Mouse (Mus musculus) midbrain, postnatal 0 days (tissue): ENCODE results near the gene Dock8. TPM values are rescaled to one million over a fixed set of nuclear protein-coding genes. Genes with fewer than 3 reads are reported as not detected.

Experiments
- ATAC-seq: fragments of 200-750 bp; cut with Nextera tagmentation; 2 replicates; pipeline ENCODE4 v1.8.0; 2017; ENCODE audit warnings: moderate number of reproducible peaks, mild to moderate bottlenecking, moderate TSS enrichment, moderate library complexity; ENCODE audit not compliant: low FRiP score
- DNase-seq: peaks from one replicate; pipeline ENCODE4 v3.0.0-alpha.2; 2015; ENCODE audit warnings: low spot score
- H3K27ac ChIP-seq: fragments of 300-500 bp; sonication (generic); 2 replicates; pipeline ENCODE4 v1.5.1; 2014; ENCODE audit warnings: low read depth, mild to moderate bottlenecking, low read length, mixed read lengths
- H3K27me3 ChIP-seq: fragments of 300-500 bp; sonication (generic); 2 replicates; pipeline ENCODE4 v1.6.1; 2014; ENCODE audit warnings: low read length, control low read depth, mixed read lengths; ENCODE audit not compliant: insufficient read depth
- H3K36me3 ChIP-seq: fragments of 300-500 bp; sonication (generic); 2 replicates; pipeline ENCODE4 v1.6.1; 2014; ENCODE audit warnings: low read length, control low read depth, mixed read lengths; ENCODE audit not compliant: insufficient read depth
- H3K4me1 ChIP-seq: fragments of 300-500 bp; sonication (generic); 2 replicates; pipeline ENCODE4 v1.6.1; 2014; ENCODE audit warnings: mild to moderate bottlenecking, control low read depth, antibody characterized with exemption, low read length, mixed read lengths; ENCODE audit not compliant: insufficient read depth
- H3K4me2 ChIP-seq: fragments of 300-500 bp; sonication (generic); 2 replicates; pipeline ENCODE4 v1.6.1; 2014; ENCODE audit warnings: low read depth, mild to moderate bottlenecking, low read length, mixed read lengths; ENCODE audit not compliant: poor library complexity, severe bottlenecking
- H3K4me3 ChIP-seq: fragments of 300-500 bp; sonication (generic); 2 replicates; pipeline ENCODE4 v1.5.1; 2014; ENCODE audit warnings: low read depth, mild to moderate bottlenecking, low read length, moderate library complexity
- H3K9ac ChIP-seq: fragments of 300-500 bp; sonication (generic); replicated peaks from 2 replicates; pipeline ENCODE4 v1.6.1; 2014; ENCODE audit warnings: mild to moderate bottlenecking, low read length, moderate library complexity, mixed read lengths; ENCODE audit not compliant: poor library complexity, severe bottlenecking
- H3K9me3 ChIP-seq: fragments of 300-500 bp; sonication (generic); 2 replicates; pipeline ENCODE4 v1.6.1; 2016; ENCODE audit warnings: low read length, control low read depth
- CTCF ChIP-seq: IDR thresholded peaks from 2 replicates; pipeline ENCODE4 v1.5.1; 2016; ENCODE audit warnings: antibody characterized with exemption, mild to moderate bottlenecking
- WGBS: fragments of 180-500 bp; shearing (Covaris S2); extraction: QIAGEN DNeasy Blood & Tissue Kit; methylation state at CpG from one replicate; pipeline ENCODE4 v1.1.7; 2014; 5-methylcytosine and 5-hydroxymethylcytosine counted together
- polyA plus RNA-seq: library from polyadenylated mRNA; unstranded; fragments of >200 nt; fragmentation: Nextera tagmentation; extraction: Ambion mirVana; gene quantifications from 2 replicates; pipeline ENCODE4 v1.2.1, GENCODE M21; 2015
- total RNA-seq: library from RNA; depleted of rRNA; stranded (reverse); fragments of >200 nt; gene quantifications from 2 replicates; pipeline ENCODE4 v1.2.3, GENCODE M21; 2014; rRNA removed

Gene Dock8
- total RNA-seq: 0.44 and 0.71 TPM in 2 replicates
- polyA plus RNA-seq: 0.47 and 0.77 TPM in 2 replicates

- under 1% methylated on average over 107 of the region's 109 CpGs for WGBS
- DNase-seq (peak; percentile 19), ATAC-seq (peak; percentile 52)
- H3K27me3 ChIP-seq: peaks cover 40% of the 10 kb centered on the region
- H3K36me3 ChIP-seq: no peaks in the 10 kb centered on the region
- no peak within 1 kb of the TSS for H3K27ac ChIP-seq
- no peaks in the 10 kb centered on the region for H3K4me1 ChIP-seq
- H3K4me2 ChIP-seq: peak within 1 kb of the TSS; percentile 98
- H3K9ac ChIP-seq: 0 out of 2 replicates have a peak within 1 kb of the TSS, but pooled peaks have one; percentile 26
- H3K9me3 ChIP-seq: no peaks in the 10 kb centered on the region
- TF ChIP-seq CTCF: no peak; the same call in 1 of the 2 replicates
- H3K4me3 ChIP-seq: peak within 1 kb of the TSS; percentile 73
Observed at GRCm38 (mm10) chr19:24999201-24999886, at the start of gene Dock8. Dock8 (plus strand) TSS chr19:24999534.

GRCm38 (mm10) chr19:24958531-24958930 is 40.8 kb upstream of the Dock8 start:
- no peak for ATAC-seq
- H3K27me3 ChIP-seq: no peaks in the 10 kb centered on the region
- no peak overlapping the region for H3K4me3 ChIP-seq
- no peak overlapping the region for H3K4me2 ChIP-seq
- 0 out of 2 replicates have a peak, but pooled peaks cover 6% of the 10 kb centered on the region for H3K36me3 ChIP-seq
- peak; percentile 85 for DNase-seq
- no peaks in the 10 kb centered on the region for H3K9me3 ChIP-seq
- no peaks in the 10 kb centered on the region; the same call in 1 of the 2 replicates for H3K4me1 ChIP-seq
- no peak overlapping the region for H3K9ac ChIP-seq
- TF ChIP-seq CTCF: peak; percentile 80
- H3K27ac ChIP-seq: no peak overlapping the region
- 37% methylated on average over 3 of the region's 3 CpGs for WGBS

DNA sequence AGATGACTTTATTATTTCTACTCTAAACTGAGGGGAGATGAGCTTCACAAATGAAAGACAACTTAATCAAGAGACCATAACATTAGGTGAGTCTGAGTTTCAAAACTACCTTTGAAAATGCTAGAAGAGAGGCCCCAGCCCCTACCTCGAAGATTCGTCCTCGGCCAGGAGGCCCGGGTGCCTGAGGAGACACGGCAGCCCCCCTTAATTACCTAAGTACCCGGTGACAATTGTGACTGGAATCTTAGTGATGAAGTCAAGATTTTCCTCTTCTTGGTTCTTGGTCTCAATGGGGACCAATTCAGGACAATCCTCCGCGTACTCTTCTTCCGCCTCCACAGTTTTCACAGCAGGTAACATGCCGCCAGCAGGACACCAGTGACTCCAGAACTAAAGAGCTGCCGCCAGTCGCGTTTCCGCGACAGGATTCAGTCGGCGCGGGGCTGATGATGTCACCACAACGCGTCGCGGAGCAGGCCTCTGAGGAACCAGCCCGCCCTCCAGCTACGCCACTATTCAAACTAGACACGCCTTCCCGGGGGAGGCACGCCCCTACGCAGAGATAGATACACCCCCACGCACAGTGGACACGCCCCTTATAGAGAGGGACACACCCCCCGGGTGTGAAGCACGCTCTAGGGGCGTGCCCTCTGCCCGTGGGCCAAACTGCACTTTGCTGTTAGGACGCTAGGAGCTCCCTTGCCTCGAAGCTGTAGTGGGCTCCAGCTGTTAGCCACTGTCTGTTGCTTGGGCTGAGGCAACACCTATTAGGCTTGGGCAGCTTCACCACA is 38.0 kb upstream of the Dock8 start, which contains the start of gene Cbwd1:
TSS of gene Cbwd1 (minus strand) at position 439 of the 791 bp plus-strand sequence.
- ATAC-seq (peak; percentile 100), DNase-seq (peak; percentile 99)
- Histone ChIP-seq H3K27ac (no peak within 1 kb of the TSS), H3K36me3 (no peaks in the 10 kb centered on the region), H3K4me2 (peak within 1 kb of the TSS; percentile 54), H3K4me1 (no peaks in the 10 kb centered on the region; the same call in 1 of the 2 replicates), H3K9me3 (no peaks in the 10 kb centered on the region), H3K4me3 (peak within 1 kb of the TSS; percentile 69), H3K9ac (peak within 1 kb of the TSS; percentile 40), H3K27me3 (no peaks in the 10 kb centered on the region)
- peak; percentile 91 for TF ChIP-seq CTCF
- under 1% methylated on average over 36 of the region's 36 CpGs for WGBS

DNA sequence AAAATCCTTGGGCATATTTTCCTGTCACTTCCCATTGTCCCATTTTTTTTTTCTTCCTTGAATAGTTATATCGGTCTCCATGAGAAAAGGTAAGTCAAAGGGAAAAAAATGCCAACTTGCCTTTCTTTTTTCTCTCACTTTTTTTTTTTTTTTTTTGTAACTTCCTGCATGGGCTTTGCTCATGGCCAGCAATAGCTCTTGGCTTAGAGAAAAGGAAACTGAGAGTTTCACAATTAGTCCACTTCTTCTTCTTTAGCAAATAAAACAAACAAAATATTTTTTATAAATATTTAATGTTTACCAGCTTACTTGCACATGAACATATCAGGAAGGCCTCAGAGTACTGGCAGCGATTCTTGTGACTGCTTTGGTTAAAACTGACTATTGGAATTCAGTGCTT is 33.1 kb upstream of the Dock8 start:
- Histone ChIP-seq H3K36me3 (no peaks in the 10 kb centered on the region), H3K27me3 (no peaks in the 10 kb centered on the region), H3K9ac (no peak overlapping the region), H3K27ac (no peak overlapping the region), H3K4me1 (no peaks in the 10 kb centered on the region), H3K9me3 (no peaks in the 10 kb centered on the region), H3K4me3 (no peak overlapping the region), H3K4me2 (no peak overlapping the region)
- no peak for ATAC-seq
- 89% methylated on average over 2 of the region's 2 CpGs for WGBS
- DNase-seq: no peak
- no peak for TF ChIP-seq CTCF

- Histone ChIP-seq H3K27ac (no peak overlapping the region), H3K4me2 (no peak overlapping the region), H3K27me3 (no peaks in the 10 kb centered on the region), H3K4me3 (no peak overlapping the region), H3K9ac (no peak overlapping the region), H3K9me3 (no peaks in the 10 kb centered on the region), H3K4me1 (no peaks in the 10 kb centered on the region), H3K36me3 (no peaks in the 10 kb centered on the region)
- no peak for TF ChIP-seq CTCF
- ATAC-seq (no peak), DNase-seq (no peak)
- 87% methylated on average over 2 of the region's 2 CpGs for WGBS
Observed at GRCm38 (mm10) chr19:24966941-24967340, 32.4 kb upstream of the Dock8 start.
